Mouse (Mus musculus): Measurements from ENCODE around the gene Olfr857. TPM values are rescaled to one million over a fixed set of nuclear protein-coding genes. Genes with fewer than 3 reads are reported as not detected.

Gene Olfr857
- not detected in 4 replicates for total RNA-seq (2023)

GRCm38 (mm10) chr9:19709133-19709532 lies at the start of gene Olfr857:
Olfr857 (plus strand) TSS chr9:19709433.

Other genes with a start within 250 kb of the Olfr857 start
- gene Olfr850, start 231.2 kb upstream of the Olfr857 start, total RNA-seq (2023), result not detected in 4 replicates
- gene Olfr851, start 216.1 kb upstream of the Olfr857 start, total RNA-seq (2023), result not detected in 4 replicates
- not detected in 4 replicates for gene Olfr853, start 168.4 kb upstream of the Olfr857 start, total RNA-seq (2023)
- gene Olfr854, start 142.1 kb upstream of the Olfr857 start, total RNA-seq (2023), result not detected in 4 replicates
- not detected in 4 replicates for gene Olfr855, start 126.8 kb upstream of the Olfr857 start, total RNA-seq (2023)
- gene Zfp317, start 87.3 kb upstream of the Olfr857 start, total RNA-seq (2023), result 33.8 to 39.5 TPM (median 34.7 TPM) in 4 replicates
- not detected in 4 replicates for gene Olfr58, start 70.8 kb downstream of the Olfr857 start, total RNA-seq (2023)
- not detected in 4 replicates for gene Olfr859, start 95.5 kb downstream of the Olfr857 start, total RNA-seq (2023)
- gene Olfr860, start 140.3 kb downstream of the Olfr857 start, total RNA-seq (2023), result not detected in 4 replicates
- not detected in 4 replicates for gene Olfr862, start 178.6 kb downstream of the Olfr857 start, total RNA-seq (2023)
- not detected in 4 replicates for gene Olfr77, start 207.4 kb downstream of the Olfr857 start, total RNA-seq (2023)